Mouse (Mus musculus) small intestine, adult 2 months (tissue): ENCODE measurements at regions not wholly inside any gene's neighbourhood (a gene's known extent, or its start where the extent isn't known, plus 50 kb on each side); places are given as distances from the start of the nearest gene placed in this dataset.

ENCODE experiments used
- H3K27ac ChIP-seq: fragments of 200-500 bp; 2 replicates; pipeline ENCODE4 v1.5.1; 2012; ENCODE audit warnings: low read depth, low read length, control low read depth, inconsistent platforms; ENCODE audit not compliant: insufficient read depth
- H3K27me3 ChIP-seq: fragments of 200-500 bp; 2 replicates; pipeline ENCODE4 v1.6.1; 2012; ENCODE audit warnings: mild to moderate bottlenecking, moderate library complexity, low read length, inconsistent platforms; ENCODE audit not compliant: control insufficient read depth, insufficient read depth
- H3K36me3 ChIP-seq: fragments of 200-500 bp; 2 replicates; pipeline ENCODE4 v1.6.1; 2012; ENCODE audit warnings: mild to moderate bottlenecking, low read length, control low read depth, inconsistent platforms; ENCODE audit not compliant: control insufficient read depth, insufficient read depth
- H3K4me1 ChIP-seq: fragments of 200-500 bp; 2 replicates; pipeline ENCODE4 v1.6.1; 2012; ENCODE audit warnings: low read length, inconsistent platforms, mixed read lengths; ENCODE audit not compliant: control insufficient read depth, insufficient read depth, insufficient read length
- H3K4me3 ChIP-seq: fragments of 200-500 bp; 2 replicates; pipeline ENCODE4 v1.5.1; 2012; ENCODE audit warnings: low read depth, mild to moderate bottlenecking, control low read depth, inconsistent platforms, low read length, moderate library complexity
- CTCF ChIP-seq: fragments of 200-500 bp; IDR thresholded peaks from 2 replicates; pipeline ENCODE4 v1.5.1; 2012; ENCODE audit warnings: low read depth, mild to moderate bottlenecking, control low read depth, inconsistent platforms, low read length, moderate library complexity, mixed read lengths; ENCODE audit not compliant: insufficient replicate concordance, insufficient read length; ENCODE audit errors: extremely low read depth
- POLR2A ChIP-seq: fragments of 200-500 bp; IDR thresholded peaks from 2 replicates; pipeline ENCODE4 v1.6.1; 2012; ENCODE audit warnings: low read depth, mild to moderate bottlenecking, control low read depth, inconsistent platforms, low read length, moderate library complexity
- WGBS: fragments of 180-500 bp; shearing (Covaris S2); methylation state at CpG from one replicate; pipeline ENCODE4 v1.1.7; 2018; 5-methylcytosine and 5-hydroxymethylcytosine counted together

GRCm38 (mm10) chr13:72184116-72184845, 220.8 kb upstream of the Irx1 start:
- WGBS = 74% methylated on average over 15 of the region's 15 CpGs
- Histone ChIP-seq H3K4me1 (no peaks in the 10 kb centered on the region), H3K27ac (no peak overlapping the region), H3K4me3 (no peak overlapping the region), H3K27me3 (no peaks in the 10 kb centered on the region), H3K36me3 (no peaks in the 10 kb centered on the region)
- TF ChIP-seq CTCF = no peak
- TF ChIP-seq POLR2A = no peak

GRCm38 (mm10) chr13:72184846-72185118, 221.3 kb upstream of the Irx1 start:
- Histone ChIP-seq H3K36me3 (no peaks in the 10 kb centered on the region), H3K27ac (no peak overlapping the region), H3K4me3 (no peak overlapping the region), H3K4me1 (no peaks in the 10 kb centered on the region), H3K27me3 (no peaks in the 10 kb centered on the region)
- no peak for TF ChIP-seq POLR2A
- no peak for TF ChIP-seq CTCF
- 89% methylated on average over 3 of the region's 3 CpGs for WGBS

GRCm38 (mm10) chr13:72195881-72196280, 232.4 kb upstream of the Irx1 start:
- H3K27me3 ChIP-seq = peaks cover 3% of the 10 kb centered on the region; the same call in 1 of the 2 replicates
- no peaks in the 10 kb centered on the region for H3K36me3 ChIP-seq
- H3K27ac ChIP-seq = no peak overlapping the region
- 90% methylated on average over 2 of the region's 2 CpGs for WGBS
- H3K4me3 ChIP-seq = no peak overlapping the region
- no peaks in the 10 kb centered on the region; the same call in 1 of the 2 replicates for H3K4me1 ChIP-seq
- no peak for TF ChIP-seq CTCF
- no peak for TF ChIP-seq POLR2A

GRCm38 (mm10) chr13:72198341-72199105, 235.0 kb upstream of the Irx1 start:
- Histone ChIP-seq H3K4me3 (no peak overlapping the region), H3K27ac (no peak overlapping the region), H3K4me1 (no peaks in the 10 kb centered on the region; the same call in 1 of the 2 replicates), H3K36me3 (no peaks in the 10 kb centered on the region), H3K27me3 (peaks cover 3% of the 10 kb centered on the region; the same call in 1 of the 2 replicates)
- WGBS = 22% methylated on average over 22 of the region's 22 CpGs
- TF ChIP-seq POLR2A (no peak), CTCF (no peak)

GRCm38 (mm10) chr13:72209518-72209917, 246.0 kb upstream of the Irx1 start:
- Histone ChIP-seq H3K27me3 (no peaks in the 10 kb centered on the region), H3K4me1 (peaks cover 11% of the 10 kb centered on the region; the same call in 1 of the 2 replicates), H3K27ac (no peak overlapping the region), H3K36me3 (no peaks in the 10 kb centered on the region), H3K4me3 (no peak overlapping the region)
- WGBS = 40% methylated on average over 5 of the region's 5 CpGs
- no peak for TF ChIP-seq CTCF
- no peak for TF ChIP-seq POLR2A

GRCm38 (mm10) chr13:72209946-72210456, 246.5 kb upstream of the Irx1 start:
- TF ChIP-seq CTCF = no peak
- no peak for TF ChIP-seq POLR2A
- Histone ChIP-seq H3K27ac (no peak overlapping the region), H3K4me3 (peak overlapping the region; percentile 24; the same call in 1 of the 2 replicates), H3K36me3 (no peaks in the 10 kb centered on the region), H3K4me1 (peaks cover 11% of the 10 kb centered on the region; the same call in 1 of the 2 replicates), H3K27me3 (no peaks in the 10 kb centered on the region)
- WGBS = 5% methylated on average over 10 of the region's 10 CpGs

GRCm38 (mm10) chr13:72210474-72211309, 247.2 kb upstream of the Irx1 start:
- WGBS = 45% methylated on average over 7 of the region's 7 CpGs
- Histone ChIP-seq H3K4me1 (peaks cover 11% of the 10 kb centered on the region; the same call in 1 of the 2 replicates), H3K27ac (no peak overlapping the region), H3K36me3 (no peaks in the 10 kb centered on the region), H3K27me3 (no peaks in the 10 kb centered on the region), H3K4me3 (no peak overlapping the region)
- TF ChIP-seq POLR2A = no peak
- TF ChIP-seq CTCF = no peak
